Mouse (Mus musculus): Measurements from ENCODE around the gene Fstl3. TPM values are rescaled to one million over a fixed set of nuclear protein-coding genes. Genes with fewer than 3 reads are reported as not detected.

Gene Fstl3
- polyA plus RNA-seq, 1 experiment from 2014 or later: 0.84 TPM

GRCm38 (mm10) chr10:79779784-79780663 lies 3.0 kb downstream of the Fstl3 start:
- peak overlapping the region; percentile 28; the same call in 1 of the 2 replicates for H3K9ac ChIP-seq (replicated peaks)
- ATAC-seq (replicated peaks): peak; percentile 90
- H3K27me3 ChIP-seq: peaks cover 52% of the 10 kb centered on the region
- H3K4me3 ChIP-seq: peak overlapping the region; percentile 43
- H3K27ac ChIP-seq (replicated peaks): no peak overlapping the region
- no peaks in the 10 kb centered on the region for H3K36me3 ChIP-seq
- WGBS: 2% methylated on average over 55 of the region's 55 CpGs
- peaks cover 25% of the 10 kb centered on the region for H3K4me1 ChIP-seq
- no peaks in the 10 kb centered on the region; the same call in 1 of the 2 replicates for H3K9me3 ChIP-seq
- peak overlapping the region; percentile 67 for H3K4me2 ChIP-seq (replicated peaks)

GRCm38 (mm10) chr10:79780664-79781015 lies 3.6 kb downstream of the Fstl3 start:
- Histone ChIP-seq H3K4me2 (replicated peaks) (peak overlapping the region; percentile 67), H3K9me3 (no peaks in the 10 kb centered on the region), H3K36me3 (no peaks in the 10 kb centered on the region), H3K27me3 (peaks cover 52% of the 10 kb centered on the region), H3K27ac (replicated peaks) (no peak overlapping the region), H3K4me1 (peaks cover 25% of the 10 kb centered on the region), H3K4me3 (peak overlapping the region; percentile 43), H3K9ac (replicated peaks) (peak overlapping the region; percentile 28; the same call in 1 of the 2 replicates)
- no peak for ATAC-seq (replicated peaks)
- WGBS: 0% methylated on average over 12 of the region's 13 CpGs

- no peaks in the 10 kb centered on the region for H3K9me3 ChIP-seq
- peaks cover 49% of the 10 kb centered on the region for H3K27me3 ChIP-seq
- peak overlapping the region; percentile 43 for H3K4me3 ChIP-seq
- H3K36me3 ChIP-seq: no peaks in the 10 kb centered on the region
- H3K4me1 ChIP-seq: peaks cover 25% of the 10 kb centered on the region
- no peak overlapping the region for H3K9ac ChIP-seq (replicated peaks)
- peak overlapping the region; percentile 67 for H3K4me2 ChIP-seq (replicated peaks)
- WGBS: 29% methylated on average over 21 of the region's 21 CpGs
- ATAC-seq (replicated peaks): peak; percentile 36
- H3K27ac ChIP-seq (replicated peaks): no peak overlapping the region
Observed at GRCm38 (mm10) chr10:79781139-79781538, 4.1 kb downstream of the Fstl3 start.

- Histone ChIP-seq H3K4me2 (replicated peaks) (no peak overlapping the region), H3K4me1 (peaks cover 25% of the 10 kb centered on the region), H3K27me3 (peaks cover 43% of the 10 kb centered on the region; the same call in 1 of the 2 replicates), H3K4me3 (no peak overlapping the region), H3K9ac (replicated peaks) (no peak overlapping the region), H3K36me3 (no peaks in the 10 kb centered on the region), H3K27ac (replicated peaks) (no peak overlapping the region), H3K9me3 (no peaks in the 10 kb centered on the region)
- no peak for ATAC-seq (replicated peaks)
- WGBS: 50% methylated on average over 5 of the region's 5 CpGs
Observed at GRCm38 (mm10) chr10:79781956-79782355, 4.9 kb downstream of the Fstl3 start.

- WGBS: 66% methylated on average over 7 of the region's 7 CpGs
- H3K4me3 ChIP-seq: no peak overlapping the region
- peaks cover 33% of the 10 kb centered on the region; the same call in 1 of the 2 replicates for H3K27me3 ChIP-seq
- H3K9ac ChIP-seq (replicated peaks): no peak overlapping the region
- no peak overlapping the region for H3K4me2 ChIP-seq (replicated peaks)
- no peaks in the 10 kb centered on the region for H3K9me3 ChIP-seq
- H3K4me1 ChIP-seq: peaks cover 16% of the 10 kb centered on the region
- no peaks in the 10 kb centered on the region for H3K36me3 ChIP-seq
- ATAC-seq (replicated peaks): no peak
- H3K27ac ChIP-seq (replicated peaks): no peak overlapping the region
Observed at GRCm38 (mm10) chr10:79783050-79783449, 6.0 kb downstream of the Fstl3 start.

- Histone ChIP-seq H3K4me2 (replicated peaks) (no peak overlapping the region), H3K9ac (replicated peaks) (no peak overlapping the region), H3K4me1 (peaks cover 13% of the 10 kb centered on the region), H3K4me3 (no peak overlapping the region), H3K9me3 (no peaks in the 10 kb centered on the region), H3K27me3 (peaks cover 22% of the 10 kb centered on the region; the same call in 1 of the 2 replicates), H3K27ac (replicated peaks) (no peak overlapping the region), H3K36me3 (no peaks in the 10 kb centered on the region)
- 39% methylated on average over 27 of the region's 27 CpGs for WGBS
- no peak for ATAC-seq (replicated peaks)
Observed at GRCm38 (mm10) chr10:79783920-79784800, 7.1 kb downstream of the Fstl3 start.

- Histone ChIP-seq H3K4me3 (no peak overlapping the region), H3K36me3 (no peaks in the 10 kb centered on the region), H3K9ac (replicated peaks) (no peak overlapping the region), H3K27me3 (0 out of 2 replicates have a peak, but pooled peaks cover 6% of the 10 kb centered on the region), H3K4me1 (peaks cover 5% of the 10 kb centered on the region; the same call in 1 of the 2 replicates), H3K27ac (replicated peaks) (no peak overlapping the region), H3K9me3 (no peaks in the 10 kb centered on the region), H3K4me2 (replicated peaks) (no peak overlapping the region)
- ATAC-seq (replicated peaks): no peak
- 36% methylated on average over 7 of the region's 7 CpGs for WGBS
Observed at GRCm38 (mm10) chr10:79788386-79789158, 11.5 kb downstream of the Fstl3 start.

- WGBS: 46% methylated on average over 2 of the region's 2 CpGs
- ATAC-seq (replicated peaks): no peak
- Histone ChIP-seq H3K4me1 (peaks cover 8% of the 10 kb centered on the region), H3K36me3 (no peaks in the 10 kb centered on the region), H3K9me3 (no peaks in the 10 kb centered on the region), H3K27me3 (0 out of 2 replicates have a peak, but pooled peaks cover 2% of the 10 kb centered on the region), H3K4me3 (no peak overlapping the region), H3K4me2 (replicated peaks) (no peak overlapping the region), H3K27ac (replicated peaks) (no peak overlapping the region), H3K9ac (replicated peaks) (no peak overlapping the region)
Observed at GRCm38 (mm10) chr10:79789581-79789980, 12.5 kb downstream of the Fstl3 start.

- H3K27ac ChIP-seq (replicated peaks): no peak within 1 kb of the TSS
- no peak within 1 kb of the TSS for H3K4me3 ChIP-seq
- no peak within 1 kb of the TSS for H3K9ac ChIP-seq (replicated peaks)
- H3K9me3 ChIP-seq: no peaks in the 10 kb centered on the region
- no peaks in the 10 kb centered on the region for H3K36me3 ChIP-seq
- H3K4me1 ChIP-seq: peaks cover 20% of the 10 kb centered on the region
- no peak within 1 kb of the TSS for H3K4me2 ChIP-seq (replicated peaks)
- ATAC-seq (replicated peaks): no peak
- H3K27me3 ChIP-seq: no peaks in the 10 kb centered on the region
- 78% methylated on average over 4 of the region's 4 CpGs for WGBS
Observed at GRCm38 (mm10) chr10:79790861-79791260, 13.8 kb downstream of the Fstl3 start, which contains the start of gene Prss57. TSS of gene Prss57 (minus strand) at chr10:79790961.

- Histone ChIP-seq H3K4me1 (peaks cover 36% of the 10 kb centered on the region), H3K27ac (replicated peaks) (0 out of 2 replicates have a peak overlapping the region, but pooled peaks have one; percentile 95), H3K9ac (replicated peaks) (no peak overlapping the region), H3K4me3 (no peak overlapping the region; the same call in 1 of the 2 replicates), H3K27me3 (no peaks in the 10 kb centered on the region), H3K36me3 (no peaks in the 10 kb centered on the region), H3K9me3 (no peaks in the 10 kb centered on the region), H3K4me2 (replicated peaks) (no peak overlapping the region)
- no peak for ATAC-seq (replicated peaks)
- WGBS: 88% methylated on average over 5 of the region's 5 CpGs
Observed at GRCm38 (mm10) chr10:79792339-79793040, 15.4 kb downstream of the Fstl3 start.
